ENCODE assay signal across 11 mouse cellular contexts in genomic region chr12:67011368-67011767, GRCm38 (mm10).
DNase-seq lines count a peak whose midpoint lies in the region; ATAC-seq and TF ChIP-seq lines count a peak whose summit lies in the region.
"Had no signal": no experiment of that assay in that cellular context is flagged by ENCODE, and none has a peak within 500 bp of the region (broad histone marks: within the 10 kb centered on the region; RNA-seq: fewer than 3 reads in every experiment).

No protein-coding gene starts in this region.

- H3K4me2 ChIP-seq in midbrain, postnatal 0 days (ENCODE audit: low read depth, low read length, poor library complexity, severe bottlenecking), result no peak overlapping the region
- H3K4me2 ChIP-seq in midbrain, embryonic 16.5 days (ENCODE audit: low read length), result no peak overlapping the region
- H3K4me2 ChIP-seq: embryonic facial prominence, embryonic 13.5 days had no signal

- 58% methylated on average over 4 of the region's 4 CpGs for WGBS in midbrain, postnatal 0 days
- WGBS in midbrain, embryonic 16.5 days, result 71% methylated on average over 4 of the region's 4 CpGs

- no peaks in the 10 kb centered on the region for H3K27me3 ChIP-seq in midbrain, postnatal 0 days (ENCODE audit: insufficient read depth, low read length)
- no peaks in the 10 kb centered on the region for H3K27me3 ChIP-seq in midbrain, embryonic 16.5 days (ENCODE audit: control insufficient read depth, insufficient read depth, low read depth, low read length)
- H3K27me3 ChIP-seq: embryonic facial prominence, embryonic 13.5 days had no signal

- no peak for DNase-seq in cerebellum, adult 9-11 months
- peak; percentile 51 for DNase-seq in midbrain, postnatal 0 days (ENCODE audit: low spot score)
- peak; percentile 22 to 57 for DNase-seq in left cerebral cortex, adult 8-10 months (ENCODE audit: low spot score in 2 of 2)
- no peak for DNase-seq in adrenal gland, postnatal 36 days
- no peak for DNase-seq in gastrocnemius, adult 2 months
- DNase-seq: heart, adult 2 months; thymus, postnatal 36 days had no signal

- no peaks in the 10 kb centered on the region for H3K9me3 ChIP-seq in midbrain, postnatal 0 days (ENCODE audit: low read length)
- no peaks in the 10 kb centered on the region for H3K9me3 ChIP-seq in midbrain, embryonic 16.5 days (replicated peaks; ENCODE audit: control insufficient read depth, low read length, poor library complexity, severe bottlenecking)
- H3K9me3 ChIP-seq: embryonic facial prominence, embryonic 13.5 days had no signal

- H3K4me1 ChIP-seq in midbrain, postnatal 0 days (ENCODE audit: insufficient read depth, low read length), result no peaks in the 10 kb centered on the region; the same call in 1 of the 2 replicates
- peaks cover 2% of the 10 kb centered on the region; the same call in 1 of the 2 replicates for H3K4me1 ChIP-seq in midbrain, embryonic 16.5 days (ENCODE audit: control insufficient read depth, insufficient read depth, low read length)
- H3K4me1 ChIP-seq: embryonic facial prominence, embryonic 13.5 days had no signal

- H3K4me3 ChIP-seq in midbrain, postnatal 0 days (ENCODE audit: low read depth, low read length), result no peak overlapping the region
- H3K4me3 ChIP-seq in midbrain, embryonic 16.5 days (ENCODE audit: low read depth, low read length), result no peak overlapping the region
- no peak overlapping the region for H3K4me3 ChIP-seq in gastrocnemius, adult 2 months
- H3K4me3 ChIP-seq: embryonic facial prominence, embryonic 13.5 days; heart, adult 2 months had no signal

- H3K9ac ChIP-seq in midbrain, postnatal 0 days (replicated peaks; ENCODE audit: low read length, poor library complexity, severe bottlenecking), result no peak overlapping the region
- H3K9ac ChIP-seq in midbrain, embryonic 16.5 days (ENCODE audit: low read depth, low read length), result no peak overlapping the region
- H3K9ac ChIP-seq: embryonic facial prominence, embryonic 13.5 days had no signal

- no peaks in the 10 kb centered on the region for H3K36me3 ChIP-seq in midbrain, postnatal 0 days (ENCODE audit: insufficient read depth, low read length)
- H3K36me3 ChIP-seq in midbrain, embryonic 16.5 days (ENCODE audit: control insufficient read depth, insufficient read depth, low read length), result no peaks in the 10 kb centered on the region
- H3K36me3 ChIP-seq: embryonic facial prominence, embryonic 13.5 days had no signal

- TF ChIP-seq CTCF in midbrain, postnatal 0 days (IDR thresholded peaks at IDR 0.05), result no peak
- no peak for TF ChIP-seq CTCF in gastrocnemius, adult 2 months (IDR thresholded peaks at IDR 0.05)

- 0 out of 2 replicates have a peak overlapping the region, but pooled peaks have one; percentile 26 for H3K27ac ChIP-seq in midbrain, postnatal 0 days (ENCODE audit: low read depth, low read length)
- no peak overlapping the region for H3K27ac ChIP-seq in midbrain, embryonic 16.5 days (ENCODE audit: low read length)
- no peak overlapping the region for H3K27ac ChIP-seq in gastrocnemius, adult 2 months
- H3K27ac ChIP-seq: embryonic facial prominence, embryonic 13.5 days; heart, adult 2 months had no signal

- 0 out of 2 replicates have a peak, but pooled peaks have one; percentile 40 for ATAC-seq in cerebellum, adult (ENCODE audit: insufficient number of reproducible peaks, low FRiP score, low TSS enrichment)
- no peak for ATAC-seq in midbrain, postnatal 0 days (ENCODE audit: low FRiP score)
- no peak for ATAC-seq in midbrain, embryonic 16.5 days
- ATAC-seq in erythroblast, adult 5-6 weeks (replicated peaks; ENCODE audit: low FRiP score, poor library complexity, severe bottlenecking), result no peak

- intact Hi-C loops in gastrocnemius, adult 2 months (cut with DNase I), result no loop called here

Comparison
In these comparisons a context has a peak if more than half of its experiments do, and no peak if none do; other contexts are left out.
1. DNase-seq: peak in midbrain, postnatal 0 days (single experiment) and left cerebral cortex, adult 8-10 months (2 of 2); none in cerebellum, adult 9-11 months (single experiment), adrenal gland, postnatal 36 days (0 of 2) and gastrocnemius, adult 2 months (single experiment).